Mouse (Mus musculus): ENCODE measurements around the gene Ap1s3. TPM values are rescaled to one million over a fixed set of nuclear protein-coding genes. Genes with fewer than 3 reads are reported as not detected.

Gene Ap1s3
- polyA plus RNA-seq, 1 experiment = 0.34 TPM

DNA sequence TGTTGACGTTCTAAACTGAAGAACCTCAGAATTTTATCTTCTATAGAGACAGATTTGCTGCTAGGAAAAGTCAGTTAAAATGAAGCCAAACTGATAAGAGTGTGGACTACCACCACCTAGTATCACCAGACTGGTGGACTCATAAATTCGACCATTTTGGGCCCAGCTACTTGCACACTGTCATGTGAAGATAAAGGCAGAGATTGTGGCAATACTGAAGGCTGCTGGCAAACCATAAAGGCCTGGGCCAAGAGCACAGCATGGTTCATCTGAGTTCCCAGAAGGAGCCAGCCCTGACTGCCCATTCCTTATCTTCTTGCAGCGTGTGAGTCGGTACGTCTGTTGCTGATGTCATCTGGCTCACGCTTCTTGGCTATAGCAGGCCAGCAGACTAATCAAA, 30.4 kb downstream of the Ap1s3 start:
- H3K4me2 ChIP-seq (ENCODE audit: low read depth) = no peak overlapping the region
- H3K4me3 ChIP-seq = no peak overlapping the region
- no peak overlapping the region for H3ac ChIP-seq (ENCODE audit: control insufficient read depth, insufficient read length)
- no peak for TF ChIP-seq SRF (IDR thresholded peaks at IDR 0.05; ENCODE audit: control insufficient read depth, insufficient read length, low read depth)
- no peak for TF ChIP-seq TCF3 (IDR thresholded peaks at IDR 0.05; ENCODE audit: insufficient read length, low read depth)
- TF ChIP-seq POLR2A (IDR thresholded peaks at IDR 0.05; ENCODE audit: insufficient read length, low read depth) = no peak
- TF ChIP-seq MYOD1 (IDR thresholded peaks at IDR 0.05; ENCODE audit: control insufficient read depth in 1 of 3, insufficient read length in 2 of 3, low read depth in 2 of 3) = no peak
- H3K27me3 ChIP-seq (ENCODE audit: control insufficient read depth, insufficient read depth, insufficient read length) = no peaks in the 10 kb centered on the region
- no peaks in the 10 kb centered on the region for H3K36me3 ChIP-seq (ENCODE audit: control insufficient read depth, insufficient read depth)
- no peaks in the 10 kb centered on the region for H3K79me2 ChIP-seq (ENCODE audit: control insufficient read depth, insufficient read depth)

DNA sequence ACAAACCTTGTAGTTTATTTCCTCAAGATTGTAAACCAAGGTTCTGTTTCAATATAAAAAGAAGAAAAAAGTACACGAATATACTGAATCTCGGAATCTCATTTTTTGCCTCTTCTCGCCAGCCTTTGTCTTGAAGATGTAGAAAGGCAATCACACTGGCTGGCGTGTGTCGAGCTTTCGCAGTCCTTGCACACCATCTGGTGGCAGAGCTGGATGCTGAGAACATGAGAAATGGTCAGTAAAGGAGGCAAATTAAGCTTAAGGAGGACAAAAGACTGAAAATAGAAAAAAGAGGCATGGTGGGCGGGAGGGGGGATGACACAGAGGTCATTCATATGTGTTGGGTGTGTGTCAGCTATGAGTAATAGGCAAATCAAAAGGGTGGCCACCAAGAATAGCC, 31.6 kb downstream of the Ap1s3 start:
- H3K4me2 ChIP-seq (ENCODE audit: low read depth) = peak overlapping the region; percentile 32
- no peaks in the 10 kb centered on the region for H3K79me2 ChIP-seq (ENCODE audit: control insufficient read depth, insufficient read depth)
- H3K27me3 ChIP-seq (ENCODE audit: control insufficient read depth, insufficient read depth, insufficient read length) = no peaks in the 10 kb centered on the region
- H3K4me3 ChIP-seq = no peak overlapping the region
- no peaks in the 10 kb centered on the region for H3K36me3 ChIP-seq (ENCODE audit: control insufficient read depth, insufficient read depth)
- TF ChIP-seq TCF3 (IDR thresholded peaks at IDR 0.05; ENCODE audit: insufficient read length, low read depth) (no peak), REST (IDR thresholded peaks at IDR 0.05; ENCODE audit: insufficient read depth, insufficient read length) (no peak), SRF (IDR thresholded peaks at IDR 0.05; ENCODE audit: control insufficient read depth, insufficient read length, low read depth) (no peak), CEBPB (IDR thresholded peaks at IDR 0.05; ENCODE audit: insufficient read depth, poor library complexity, severe bottlenecking) (no peak), TCF12 (IDR thresholded peaks at IDR 0.05; ENCODE audit: insufficient read depth, poor library complexity, severe bottlenecking) (no peak), E2F4 (IDR thresholded peaks at IDR 0.05; ENCODE audit: insufficient read depth) (no peak), USF1 (IDR thresholded peaks at IDR 0.05; ENCODE audit: low read depth) (no peak), POLR2A (IDR thresholded peaks at IDR 0.05; ENCODE audit: insufficient read length, low read depth) (no peak), POLR2AphosphoS2 (IDR thresholded peaks at IDR 0.05; ENCODE audit: insufficient read length, low read depth) (no peak), MYOG (IDR thresholded peaks at IDR 0.05; ENCODE audit: control insufficient read depth in 1 of 3, insufficient read depth in 1 of 3, insufficient read length in 2 of 3, low read depth in 2 of 3) (no peak), MAX (IDR thresholded peaks at IDR 0.05; ENCODE audit: low read depth) (no peak), MYOD1 (IDR thresholded peaks at IDR 0.05; ENCODE audit: control insufficient read depth in 1 of 3, insufficient read length in 2 of 3, low read depth in 2 of 3) (no peak)
- H3ac ChIP-seq (ENCODE audit: control insufficient read depth, insufficient read length) = no peak overlapping the region

DNA sequence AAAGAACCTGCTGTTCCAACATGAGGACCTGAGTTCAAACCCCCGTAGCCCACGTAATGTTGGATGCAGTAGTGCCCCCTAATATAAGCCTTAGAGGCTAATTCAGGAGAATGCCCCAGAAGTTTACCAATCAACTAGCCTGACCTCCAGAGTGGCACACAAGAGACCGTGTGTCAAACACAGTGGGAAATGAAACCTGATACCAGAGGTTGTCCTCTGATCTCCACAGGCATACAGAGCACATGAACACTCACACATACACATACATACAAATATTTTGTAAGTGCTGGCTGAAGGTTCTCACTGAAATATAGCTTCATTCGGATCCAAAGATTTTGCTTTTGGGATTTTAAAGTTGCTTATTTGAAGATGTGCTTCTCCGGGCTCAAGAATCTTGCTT, 32.1 kb downstream of the Ap1s3 start:
- no peaks in the 10 kb centered on the region for H3K36me3 ChIP-seq (ENCODE audit: control insufficient read depth, insufficient read depth)
- H3K79me2 ChIP-seq (ENCODE audit: control insufficient read depth, insufficient read depth) = no peaks in the 10 kb centered on the region
- no peaks in the 10 kb centered on the region for H3K27me3 ChIP-seq (ENCODE audit: control insufficient read depth, insufficient read depth, insufficient read length)
- TF ChIP-seq REST (IDR thresholded peaks at IDR 0.05; ENCODE audit: insufficient read depth, insufficient read length) = no peak
- TF ChIP-seq CEBPB (IDR thresholded peaks at IDR 0.05; ENCODE audit: insufficient read depth, poor library complexity, severe bottlenecking) = no peak
- no peak overlapping the region for H3ac ChIP-seq (ENCODE audit: control insufficient read depth, insufficient read length)
- H3K4me2 ChIP-seq (ENCODE audit: low read depth) = peak overlapping the region; percentile 32
- H3K4me3 ChIP-seq = no peak overlapping the region

DNA sequence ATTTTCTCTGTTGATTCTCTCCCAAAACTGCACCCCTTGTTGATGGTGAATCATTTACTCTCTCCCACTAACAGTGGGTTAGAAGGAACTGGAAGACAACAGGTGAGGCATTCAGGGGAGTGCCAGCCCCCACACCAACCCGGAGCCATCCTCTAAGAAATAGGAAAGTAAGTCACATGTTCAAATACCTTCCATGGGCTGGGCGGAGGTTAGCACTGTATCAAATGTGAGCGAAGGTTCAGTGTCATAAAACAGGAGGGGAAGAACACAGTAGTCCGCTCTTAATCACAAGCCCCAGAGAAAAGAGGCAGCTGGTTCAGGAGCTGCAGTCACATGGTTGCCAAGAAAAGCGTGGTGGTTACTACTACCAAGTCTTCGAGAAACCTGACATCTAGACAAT, 32.7 kb downstream of the Ap1s3 start:
- no peak overlapping the region for H3ac ChIP-seq (ENCODE audit: control insufficient read depth, insufficient read length)
- H3K79me2 ChIP-seq (ENCODE audit: control insufficient read depth, insufficient read depth) = no peaks in the 10 kb centered on the region
- no peak overlapping the region for H3K4me2 ChIP-seq (ENCODE audit: low read depth)
- TF ChIP-seq MAX (IDR thresholded peaks at IDR 0.05; ENCODE audit: low read depth) (no peak), MYOD1 (IDR thresholded peaks at IDR 0.05; ENCODE audit: control insufficient read depth in 1 of 3, insufficient read length in 2 of 3, low read depth in 2 of 3) (no peak), CEBPB (IDR thresholded peaks at IDR 0.05; ENCODE audit: insufficient read depth, poor library complexity, severe bottlenecking) (no peak), TCF12 (IDR thresholded peaks at IDR 0.05; ENCODE audit: insufficient read depth, poor library complexity, severe bottlenecking) (no peak), USF1 (IDR thresholded peaks at IDR 0.05; ENCODE audit: low read depth) (no peak), POLR2AphosphoS2 (IDR thresholded peaks at IDR 0.05; ENCODE audit: insufficient read length, low read depth) (no peak), TCF3 (IDR thresholded peaks at IDR 0.05; ENCODE audit: insufficient read length, low read depth) (no peak), MYOG (IDR thresholded peaks at IDR 0.05; ENCODE audit: control insufficient read depth in 1 of 3, insufficient read depth in 1 of 3, insufficient read length in 2 of 3, low read depth in 2 of 3) (no peak), REST (IDR thresholded peaks at IDR 0.05; ENCODE audit: insufficient read depth, insufficient read length) (no peak), E2F4 (IDR thresholded peaks at IDR 0.05; ENCODE audit: insufficient read depth) (no peak), SRF (IDR thresholded peaks at IDR 0.05; ENCODE audit: control insufficient read depth, insufficient read length, low read depth) (no peak), POLR2A (IDR thresholded peaks at IDR 0.05; ENCODE audit: insufficient read length, low read depth) (no peak)
- no peaks in the 10 kb centered on the region for H3K36me3 ChIP-seq (ENCODE audit: control insufficient read depth, insufficient read depth)
- H3K4me3 ChIP-seq = no peak overlapping the region
- H3K27me3 ChIP-seq (ENCODE audit: control insufficient read depth, insufficient read depth, insufficient read length) = no peaks in the 10 kb centered on the region

DNA sequence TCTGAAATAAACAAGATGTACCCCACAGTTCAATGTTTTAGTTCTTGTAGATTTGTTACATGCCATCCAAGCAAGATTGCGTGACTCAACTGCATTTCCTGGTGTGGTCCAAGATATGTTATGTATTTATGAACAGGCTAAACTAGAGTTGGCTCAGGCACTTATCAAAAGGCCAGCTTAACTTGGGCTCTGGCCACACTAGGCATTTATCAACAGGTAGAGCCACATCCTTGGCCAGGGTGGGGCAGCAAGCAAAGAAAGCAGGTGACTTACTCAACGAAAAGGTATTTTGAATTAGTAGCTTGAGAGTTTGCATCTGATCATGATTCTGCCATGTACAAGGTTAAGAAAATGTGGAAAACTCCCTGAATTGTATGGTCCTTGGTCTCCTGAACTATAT, 34.0 kb downstream of the Ap1s3 start:
- H3K36me3 ChIP-seq (ENCODE audit: control insufficient read depth, insufficient read depth) = no peaks in the 10 kb centered on the region
- H3K27me3 ChIP-seq (ENCODE audit: control insufficient read depth, insufficient read depth, insufficient read length) = no peaks in the 10 kb centered on the region
- TF ChIP-seq POLR2A (IDR thresholded peaks at IDR 0.05; ENCODE audit: insufficient read length, low read depth) (no peak), SRF (IDR thresholded peaks at IDR 0.05; ENCODE audit: control insufficient read depth, insufficient read length, low read depth) (no peak), USF1 (IDR thresholded peaks at IDR 0.05; ENCODE audit: low read depth) (no peak), MYOD1 (IDR thresholded peaks at IDR 0.05; ENCODE audit: control insufficient read depth in 1 of 3, insufficient read length in 2 of 3, low read depth in 2 of 3) (no peak), MAX (IDR thresholded peaks at IDR 0.05; ENCODE audit: low read depth) (no peak), CEBPB (IDR thresholded peaks at IDR 0.05; ENCODE audit: insufficient read depth, poor library complexity, severe bottlenecking) (no peak), E2F4 (IDR thresholded peaks at IDR 0.05; ENCODE audit: insufficient read depth) (no peak), REST (IDR thresholded peaks at IDR 0.05; ENCODE audit: insufficient read depth, insufficient read length) (no peak)
- H3ac ChIP-seq (ENCODE audit: control insufficient read depth, insufficient read length) = no peak overlapping the region
- no peak overlapping the region for H3K4me2 ChIP-seq (ENCODE audit: low read depth)
- no peak overlapping the region for H3K4me3 ChIP-seq
- H3K79me2 ChIP-seq (ENCODE audit: control insufficient read depth, insufficient read depth) = no peaks in the 10 kb centered on the region
